Mouse (Mus musculus) stomach, embryonic 16.5 days (tissue): ENCODE results near the gene Esp15. TPM values are rescaled to one million over a fixed set of nuclear protein-coding genes. Genes with fewer than 3 reads are reported as not detected.
"Not testable (repeated sequence)": the region's sequence is repeated elsewhere in the genome, so short reads cannot be mapped to it uniquely, and the experiment has no call there.

Source experiments
- ATAC-seq: fragments of 200-750 bp; cut with Nextera tagmentation; 2 replicates; pipeline ENCODE4 v1.8.0; 2017; ENCODE audit warnings: moderate number of reproducible peaks, moderate TSS enrichment; ENCODE audit not compliant: insufficient read depth, low FRiP score
- H3K27ac ChIP-seq: fragments of 300-500 bp; sonication (generic); 2 replicates; pipeline ENCODE4 v1.5.1; 2014; ENCODE audit warnings: low read length
- H3K27me3 ChIP-seq: fragments of 300-500 bp; sonication (generic); 2 replicates; pipeline ENCODE4 v1.6.1; 2014; ENCODE audit warnings: low read length, control low read depth, mixed read lengths; ENCODE audit not compliant: control insufficient read depth, insufficient read depth
- H3K36me3 ChIP-seq: fragments of 300-500 bp; sonication (generic); 2 replicates; pipeline ENCODE4 v1.6.1; 2014; ENCODE audit warnings: low read length; ENCODE audit not compliant: control insufficient read depth, insufficient read depth
- H3K4me1 ChIP-seq: fragments of 300-500 bp; sonication (generic); 2 replicates; pipeline ENCODE4 v1.6.1; 2014; ENCODE audit warnings: low read length, control low read depth, mixed read lengths; ENCODE audit not compliant: control insufficient read depth, insufficient read depth
- H3K4me2 ChIP-seq: fragments of 300-500 bp; sonication (generic); 2 replicates; pipeline ENCODE4 v1.6.1; 2014; ENCODE audit warnings: low read depth, low read length, mixed read lengths
- H3K4me3 ChIP-seq: fragments of 300-500 bp; sonication (generic); replicated peaks from 2 replicates; pipeline ENCODE4 v1.5.1; 2014; ENCODE audit warnings: mild to moderate bottlenecking, low read length
- H3K9ac ChIP-seq: fragments of 300-500 bp; sonication (generic); 2 replicates; pipeline ENCODE4 v1.6.1; 2014; ENCODE audit warnings: low read length
- H3K9me3 ChIP-seq: fragments of 300-500 bp; sonication (generic); replicated peaks from 2 replicates; pipeline ENCODE4 v1.6.1; 2016; ENCODE audit warnings: low read length, control low read depth; ENCODE audit not compliant: control insufficient read depth
- WGBS: fragments of 180-500 bp; shearing (Covaris S2); extraction: QIAGEN DNeasy Blood & Tissue Kit; methylation state at CpG from one replicate; pipeline ENCODE4 v1.1.7; 2014; 5-methylcytosine and 5-hydroxymethylcytosine counted together
- polyA plus RNA-seq: library from polyadenylated mRNA; unstranded; fragments of >200 nt; fragmentation: Nextera tagmentation; extraction: Ambion mirVana; gene quantifications from 2 replicates; pipeline ENCODE4 v1.2.1, GENCODE M21; 2015

Gene Esp15
- polyA plus RNA-seq: not detected in 2 replicates

DNA sequence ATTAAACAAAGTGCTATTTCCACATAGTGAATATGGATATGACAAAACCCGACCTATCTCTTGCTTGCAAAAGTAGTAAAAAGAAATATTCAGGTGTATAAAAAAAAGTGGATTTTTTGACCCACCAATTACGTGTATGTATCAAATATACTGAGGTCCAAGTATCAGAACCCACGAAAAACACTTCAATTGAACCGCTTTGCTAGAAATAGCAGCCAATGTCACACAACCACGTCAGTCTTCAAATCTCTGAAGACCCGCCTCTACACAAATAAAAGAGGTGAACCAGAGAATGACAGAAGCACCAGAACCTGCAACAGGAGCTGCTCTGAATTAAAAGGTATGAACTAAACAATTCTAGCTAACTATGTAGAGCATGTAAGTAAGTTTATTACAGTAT, at the start of gene Esp15:
TSS of gene Esp15 (plus strand) at position 301 of the 400 bp plus-strand sequence.
- not testable (repeated sequence) for H3K36me3 ChIP-seq, H3K4me1 ChIP-seq, H3K4me2 ChIP-seq, H3K9ac ChIP-seq, H3K9me3 ChIP-seq, ATAC-seq, H3K27me3 ChIP-seq, H3K4me3 ChIP-seq, H3K27ac ChIP-seq
- WGBS: 67% methylated on average over 6 of the region's 6 CpGs

DNA sequence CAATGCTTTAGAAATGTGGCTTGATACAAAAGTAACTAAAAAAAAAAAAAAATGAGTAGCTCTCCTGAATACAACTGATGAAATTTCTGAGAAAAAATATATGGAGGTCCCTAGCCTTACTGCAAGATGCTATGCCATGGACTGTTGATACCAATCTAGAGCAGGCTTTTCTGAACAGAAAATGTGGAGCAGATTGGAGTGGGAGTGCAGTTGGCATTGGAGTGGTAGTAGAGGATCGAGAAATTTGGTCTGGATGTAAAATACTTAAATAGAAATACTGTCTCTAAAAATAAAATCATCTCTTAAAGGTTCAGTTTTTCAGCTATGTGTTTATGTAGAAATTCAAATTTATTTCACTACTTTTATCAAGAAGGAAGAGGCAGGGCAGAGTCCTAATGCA, 49.2 kb upstream of the Esp15 start:
- Histone ChIP-seq H3K4me2 (no peak overlapping the region), H3K36me3 (no peaks in the 10 kb centered on the region), H3K9ac (no peak overlapping the region), H3K4me1 (no peaks in the 10 kb centered on the region), H3K27ac (no peak overlapping the region), H3K4me3 (no peak overlapping the region), H3K27me3 (no peaks in the 10 kb centered on the region), H3K9me3 (no peaks in the 10 kb centered on the region)
- ATAC-seq: no peak
- 53% methylated on average over 1 of the region's 1 CpGs for WGBS

Other genes with a start within 250 kb of the Esp15 start
- not detected in 2 replicates for gene Esp18, start 234.6 kb upstream of the Esp15 start, polyA plus RNA-seq
- gene Esp16, start 104.8 kb upstream of the Esp15 start, polyA plus RNA-seq: not detected in 2 replicates